Mouse (Mus musculus): Measurements from ENCODE around the gene Mndal.
"Not testable (repeated sequence)": the region's sequence is repeated elsewhere in the genome, so short reads cannot be mapped to it uniquely, and the experiment has no call there.

The Mndal gene

GRCm38 (mm10) chr1:173887026-173887787 is 55.1 kb downstream of the Mndal start:
- not testable (repeated sequence) for DNase-seq

GRCm38 (mm10) chr1:173880004-173880666 is 62.2 kb downstream of the Mndal start:
- DNase-seq = peak in 1 of 2 experiments; percentile 34

GRCm38 (mm10) chr1:173879225-173879987 is 62.9 kb downstream of the Mndal start:
- not testable (repeated sequence) for DNase-seq

GRCm38 (mm10) chr1:173878264-173878663 is 64.0 kb downstream of the Mndal start:
- DNase-seq = not testable (repeated sequence)

GRCm38 (mm10) chr1:173877125-173877524 is 65.2 kb downstream of the Mndal start:
- DNase-seq = not testable (repeated sequence)

GRCm38 (mm10) chr1:173868586-173868985 is 73.7 kb downstream of the Mndal start:
- DNase-seq = not testable (repeated sequence)

- no peak for DNase-seq
These were observed 75.8 kb downstream of the Mndal start for GRCm38 (mm10) chr1:173866504-173866903.

GRCm38 (mm10) chr1:173853711-173854110 is 88.6 kb downstream of the Mndal start:
- peak in 1 of 2 experiments; percentile 40 for DNase-seq

- peak; percentile 58 to 60 for DNase-seq
These were observed 89.4 kb downstream of the Mndal start for GRCm38 (mm10) chr1:173852853-173853252.

GRCm38 (mm10) chr1:173846193-173846592 is 96.1 kb downstream of the Mndal start:
- DNase-seq = not testable (repeated sequence)

- DNase-seq = no peak
These were observed 97.5 kb downstream of the Mndal start for GRCm38 (mm10) chr1:173844754-173845153.

- not testable (repeated sequence) for DNase-seq
These were observed 120.8 kb downstream of the Mndal start for GRCm38 (mm10) chr1:173821481-173821803.

GRCm38 (mm10) chr1:173820794-173821480 is 121.4 kb downstream of the Mndal start:
- not testable (repeated sequence) for DNase-seq

- DNase-seq = peak in 1 of 2 experiments; percentile 14
These were observed 133.0 kb downstream of the Mndal start for GRCm38 (mm10) chr1:173809294-173809693.

- DNase-seq = not testable (repeated sequence)
These were observed 139.5 kb downstream of the Mndal start for GRCm38 (mm10) chr1:173802689-173803281.

- DNase-seq = not testable (repeated sequence)
These were observed 140.1 kb downstream of the Mndal start for GRCm38 (mm10) chr1:173802207-173802606.

GRCm38 (mm10) chr1:173801791-173802190 is 140.5 kb downstream of the Mndal start:
- not testable (repeated sequence) for DNase-seq

Data from spleen, adult 18-20 months (tissue).